Mouse (Mus musculus) MEL (cell line): Measurements from ENCODE around the gene Napsa.

Experiments
- CTCF ChIP-seq, 3 experiments: IDR thresholded peaks in 2 of 3; conservative IDR thresholded peaks in 1 of 3; 2 replicates each; pipeline ENCODE4 v1.5.1; 2011 to 2012; ENCODE audit warnings: low read length in 3 of 3, low read depth in 2 of 3, mild to moderate bottlenecking in 2 of 3, improper control_type of control experiment in 1 of 3, inconsistent platforms in 1 of 3, mixed read lengths in 1 of 3, moderate library complexity in 1 of 3; ENCODE audit not compliant: control insufficient read depth in 1 of 3, insufficient read depth in 1 of 3, poor library complexity in 1 of 3, severe bottlenecking in 1 of 3
- EP300 ChIP-seq, 2 experiments: IDR thresholded peaks; 2 replicates each; pipeline ENCODE4 v1.6.1; 2011; ENCODE audit warnings: improper control_type of control experiment in 2 of 2, low read length in 2 of 2, low read depth in 1 of 2, mild to moderate bottlenecking in 1 of 2
- KAT2A ChIP-seq: conservative IDR thresholded peaks from 2 replicates; pipeline ENCODE4 v1.6.1; 2012; ENCODE audit warnings: low read depth, low read length, improper control_type of control experiment, inconsistent platforms
- MYC ChIP-seq: IDR thresholded peaks from 2 replicates; pipeline ENCODE4 v1.6.1; 2011; ENCODE audit warnings: low read depth, mild to moderate bottlenecking, low read length, improper control_type of control experiment, moderate library complexity
- POLR2A ChIP-seq, 2 experiments: IDR thresholded peaks; 2 replicates each; pipeline ENCODE4 v1.6.1; 2011 to 2012; ENCODE audit warnings: low read length in 2 of 2, mild to moderate bottlenecking in 2 of 2, control low read depth in 1 of 2, improper control_type of control experiment in 1 of 2, low read depth in 1 of 2, moderate library complexity in 1 of 2; ENCODE audit not compliant: control insufficient read depth in 1 of 2, insufficient read depth in 1 of 2, poor library complexity in 1 of 2
- USF1 ChIP-seq: IDR thresholded peaks from 2 replicates; pipeline ENCODE4 v1.6.1; 2014; ENCODE audit warnings: low read depth, mild to moderate bottlenecking, inconsistent platforms, low read length, improper control_type of control experiment, moderate library complexity
- USF2 ChIP-seq, 2 experiments: IDR thresholded peaks; 2 replicates each; pipeline ENCODE4 v1.6.1; 2011 to 2012; ENCODE audit warnings: improper control_type of control experiment in 2 of 2, low read length in 2 of 2, borderline replicate concordance in 1 of 2, inconsistent platforms in 1 of 2, low read depth in 1 of 2, mild to moderate bottlenecking in 1 of 2; ENCODE audit not compliant: insufficient read depth in 1 of 2
- ZC3H11A ChIP-seq: IDR thresholded peaks from 2 replicates; pipeline ENCODE4 v1.6.1; 2012; ENCODE audit warnings: low read depth, mild to moderate bottlenecking, inconsistent platforms, low read length, improper control_type of control experiment

DNA sequence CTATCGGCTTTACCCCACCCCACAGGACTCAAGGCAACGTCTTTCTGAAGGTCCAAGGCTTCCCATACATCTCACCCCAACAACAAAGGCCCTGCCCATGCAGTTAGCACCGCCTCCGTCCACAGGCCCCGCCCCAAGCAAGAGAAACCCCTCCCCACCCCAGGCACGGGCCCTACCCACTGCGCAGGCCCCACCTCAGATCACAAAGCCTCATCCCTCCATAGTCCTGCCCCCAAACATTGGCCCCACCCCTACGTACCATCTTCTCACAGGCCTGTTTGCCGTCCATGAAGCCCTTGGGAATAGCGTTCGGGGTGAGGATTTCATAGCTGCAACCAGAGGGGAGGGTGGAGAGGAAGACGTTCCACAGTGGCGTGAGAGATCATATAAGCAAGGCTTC lies 60.5 kb downstream of the Napsa start:
- TF ChIP-seq ZC3H11A, result no peak
- TF ChIP-seq CTCF (IDR thresholded peaks at IDR 0.05 in 2 of 3, conservative IDR thresholded peaks at IDR 0.05 in 1 of 3; ENCODE audit: control insufficient read depth in 1 of 3, insufficient read depth in 1 of 3, low read depth in 2 of 3, low read length in 3 of 3, poor library complexity in 1 of 3, severe bottlenecking in 1 of 3), result no peak
- TF ChIP-seq POLR2A (IDR thresholded peaks at IDR 0.05; ENCODE audit: control insufficient read depth in 1 of 2, insufficient read depth in 1 of 2, low read depth in 1 of 2, low read length in 2 of 2, poor library complexity in 1 of 2), result no peak
- no peak for TF ChIP-seq MYC
- TF ChIP-seq USF2 (IDR thresholded peaks at IDR 0.05; ENCODE audit: borderline replicate concordance in 1 of 2, insufficient read depth in 1 of 2, low read depth in 1 of 2, low read length in 2 of 2), result no peak
- no peak for TF ChIP-seq KAT2A
- no peak for TF ChIP-seq EP300 (IDR thresholded peaks at IDR 0.05; ENCODE audit: low read depth in 1 of 2, low read length in 2 of 2)
- TF ChIP-seq USF1, result no peak
